Mouse (Mus musculus) intestine, embryonic 14.5 days (tissue): ENCODE data around the gene Aph1c. TPM values are rescaled to one million over a fixed set of nuclear protein-coding genes. Genes with fewer than 3 reads are reported as not detected.
"Not testable (repeated sequence)": the region's sequence is repeated elsewhere in the genome, so short reads cannot be mapped to it uniquely, and the experiment has no call there.

Experiments
- ATAC-seq: fragments of 200-750 bp; cut with Nextera tagmentation; replicated peaks from 2 replicates; pipeline ENCODE4 v1.8.0; 2017; ENCODE audit warnings: low read depth, moderate number of reproducible peaks, moderate TSS enrichment, moderate library complexity; ENCODE audit not compliant: low FRiP score, low TSS enrichment
- DNase-seq: peaks from one replicate; pipeline ENCODE4 v3.0.0-alpha.2; 2018; ENCODE audit warnings: low spot score
- H3K27ac ChIP-seq: fragments of 300-500 bp; sonication (generic); 2 replicates; pipeline ENCODE4 v1.5.1; 2014; ENCODE audit warnings: low read depth, mild to moderate bottlenecking, control low read depth
- H3K27me3 ChIP-seq: fragments of 300-500 bp; sonication (generic); replicated peaks from 2 replicates; pipeline ENCODE4 v1.6.1; 2014; ENCODE audit warnings: low read length, control low read depth; ENCODE audit not compliant: control insufficient read depth, insufficient read depth
- H3K36me3 ChIP-seq: fragments of 300-500 bp; sonication (generic); 2 replicates; pipeline ENCODE4 v1.6.1; 2014; ENCODE audit warnings: low read length, control low read depth; ENCODE audit not compliant: control insufficient read depth, insufficient read depth
- H3K4me1 ChIP-seq: fragments of 300-500 bp; sonication (generic); replicated peaks from 2 replicates; pipeline ENCODE4 v1.6.1; 2014; ENCODE audit warnings: low read length, control low read depth, mixed read lengths; ENCODE audit not compliant: control insufficient read depth, insufficient read depth
- H3K4me2 ChIP-seq: fragments of 300-500 bp; sonication (generic); 2 replicates; pipeline ENCODE4 v1.6.1; 2014; ENCODE audit warnings: low read length
- H3K4me3 ChIP-seq: fragments of 300-500 bp; sonication (generic); 2 replicates; pipeline ENCODE4 v1.5.1; 2014; ENCODE audit warnings: low read depth, low read length, control low read depth, mixed read lengths
- H3K9ac ChIP-seq: fragments of 300-500 bp; sonication (generic); 2 replicates; pipeline ENCODE4 v1.6.1; 2014; ENCODE audit warnings: mild to moderate bottlenecking, low read length
- H3K9me3 ChIP-seq: fragments of 300-500 bp; sonication (generic); 2 replicates; pipeline ENCODE4 v1.6.1; 2016; ENCODE audit warnings: low read length, control low read depth; ENCODE audit not compliant: control insufficient read depth
- WGBS: fragments of 180-500 bp; shearing (Covaris S2); extraction: QIAGEN DNeasy Blood & Tissue Kit; methylation state at CpG from one replicate; pipeline ENCODE4 v1.1.7; 2014; 5-methylcytosine and 5-hydroxymethylcytosine counted together
- polyA plus RNA-seq: library from polyadenylated mRNA; unstranded; fragments of >200 nt; fragmentation: Nextera tagmentation; extraction: Ambion mirVana; gene quantifications from 2 replicates; pipeline ENCODE4 v1.2.1, GENCODE M21; 2014

Aph1c gene
- polyA plus RNA-seq, 1 experiment from 2014 or later, result 3.0 TPM

GRCm38 (mm10) chr9:66874297-66874696, 39.8 kb upstream of the Aph1c start:
- Histone ChIP-seq H3K4me2 (no peak overlapping the region), H3K27me3 (no peaks in the 10 kb centered on the region), H3K4me1 (no peaks in the 10 kb centered on the region; the same call in 1 of the 2 replicates), H3K9ac (no peak overlapping the region), H3K9me3 (0 out of 2 replicates have a peak, but pooled peaks cover 3% of the 10 kb centered on the region), H3K27ac (no peak overlapping the region), H3K4me3 (no peak overlapping the region), H3K36me3 (no peaks in the 10 kb centered on the region)
- 96% methylated on average over 5 of the region's 5 CpGs for WGBS
- no peak for DNase-seq
- no peak for ATAC-seq

- ATAC-seq, result no peak
- Histone ChIP-seq H3K36me3 (no peaks in the 10 kb centered on the region), H3K9me3 (0 out of 2 replicates have a peak, but pooled peaks cover 3% of the 10 kb centered on the region), H3K4me3 (no peak overlapping the region), H3K4me1 (no peaks in the 10 kb centered on the region; the same call in 1 of the 2 replicates), H3K27ac (no peak overlapping the region), H3K27me3 (no peaks in the 10 kb centered on the region), H3K4me2 (no peak overlapping the region), H3K9ac (no peak overlapping the region)
- no peak for DNase-seq
These were observed 39.0 kb upstream of the Aph1c start for GRCm38 (mm10) chr9:66873531-66873930.

GRCm38 (mm10) chr9:66873009-66873408, 38.5 kb upstream of the Aph1c start:
- H3K27me3 ChIP-seq, DNase-seq: not testable (repeated sequence)
- 62% methylated on average over 2 of the region's 2 CpGs for WGBS

GRCm38 (mm10) chr9:66872015-66872727, 37.6 kb upstream of the Aph1c start:
- Histone ChIP-seq H3K36me3 (no peaks in the 10 kb centered on the region), H3K4me2 (no peak overlapping the region), H3K4me1 (no peaks in the 10 kb centered on the region; the same call in 1 of the 2 replicates), H3K9ac (no peak overlapping the region), H3K4me3 (no peak overlapping the region), H3K27ac (peak overlapping the region; percentile 73), H3K9me3 (0 out of 2 replicates have a peak, but pooled peaks cover 3% of the 10 kb centered on the region), H3K27me3 (no peaks in the 10 kb centered on the region)
- WGBS, result 63% methylated on average over 10 of the region's 10 CpGs
- DNase-seq, result no peak
- ATAC-seq, result no peak

More at GRCm38 (mm10) chr9:66873009-66873408, 38.5 kb upstream of the Aph1c start:
- H3K4me2 ChIP-seq, ATAC-seq, H3K36me3 ChIP-seq, H3K4me1 ChIP-seq, H3K9ac ChIP-seq, H3K9me3 ChIP-seq, H3K4me3 ChIP-seq: not testable (repeated sequence)
- peak overlapping the region; percentile 73; the same call in 1 of the 2 replicates for H3K27ac ChIP-seq

GRCm38 (mm10) chr9:66864708-66865107, 30.2 kb upstream of the Aph1c start:
- H3K4me3 ChIP-seq, result no peak overlapping the region
- 77% methylated on average over 3 of the region's 3 CpGs for WGBS

GRCm38 (mm10) chr9:66863456-66863855, 28.9 kb upstream of the Aph1c start:
- H3K4me3 ChIP-seq, result no peak overlapping the region
- H3K9me3 ChIP-seq, result no peaks in the 10 kb centered on the region
- peaks cover 34% of the 10 kb centered on the region for H3K36me3 ChIP-seq
- no peak overlapping the region for H3K4me2 ChIP-seq
- 75% methylated on average over 3 of the region's 3 CpGs for WGBS
- no peak for ATAC-seq
- H3K27me3 ChIP-seq, result no peaks in the 10 kb centered on the region
- no peak for DNase-seq
- H3K9ac ChIP-seq, result no peak overlapping the region
- H3K4me1 ChIP-seq, result peaks cover 5% of the 10 kb centered on the region; the same call in 1 of the 2 replicates
- H3K27ac ChIP-seq, result no peak overlapping the region

More at GRCm38 (mm10) chr9:66864708-66865107, 30.2 kb upstream of the Aph1c start:
- H3K36me3 ChIP-seq, result peaks cover 21% of the 10 kb centered on the region
- no peaks in the 10 kb centered on the region for H3K9me3 ChIP-seq
- no peak overlapping the region for H3K4me2 ChIP-seq
- H3K9ac ChIP-seq, result no peak overlapping the region
- DNase-seq (no peak), ATAC-seq (no peak)
- no peaks in the 10 kb centered on the region for H3K27me3 ChIP-seq
- no peak overlapping the region for H3K27ac ChIP-seq
- H3K4me1 ChIP-seq, result peaks cover 5% of the 10 kb centered on the region; the same call in 1 of the 2 replicates

- Histone ChIP-seq H3K9ac (no peak overlapping the region), H3K9me3 (no peaks in the 10 kb centered on the region), H3K4me2 (no peak overlapping the region), H3K36me3 (peaks cover 42% of the 10 kb centered on the region), H3K27ac (no peak overlapping the region), H3K4me1 (peaks cover 5% of the 10 kb centered on the region; the same call in 1 of the 2 replicates), H3K27me3 (no peaks in the 10 kb centered on the region), H3K4me3 (no peak overlapping the region)
- 93% methylated on average over 4 of the region's 4 CpGs for WGBS
- ATAC-seq (no peak), DNase-seq (no peak)
These were observed 27.7 kb upstream of the Aph1c start for GRCm38 (mm10) chr9:66862202-66862601.

- DNase-seq, result no peak
These were observed 26.7 kb upstream of the Aph1c start for GRCm38 (mm10) chr9:66861104-66861767.

More at GRCm38 (mm10) chr9:66861104-66861767, 26.7 kb upstream of the Aph1c start:
- no peak overlapping the region for H3K4me2 ChIP-seq
- no peaks in the 10 kb centered on the region for H3K9me3 ChIP-seq
- H3K4me3 ChIP-seq, result no peak overlapping the region
- peaks cover 5% of the 10 kb centered on the region; the same call in 1 of the 2 replicates for H3K4me1 ChIP-seq
- H3K27ac ChIP-seq, result no peak overlapping the region
- no peak overlapping the region for H3K9ac ChIP-seq
- ATAC-seq, result no peak
- WGBS, result 71% methylated on average over 5 of the region's 5 CpGs
- peaks cover 42% of the 10 kb centered on the region for H3K36me3 ChIP-seq
- no peaks in the 10 kb centered on the region for H3K27me3 ChIP-seq
